Mouse (Mus musculus) adrenal gland, adult 8-10 months (tissue): ENCODE data around the gene Aqp9. TPM values are rescaled to one million over a fixed set of nuclear protein-coding genes. Genes with fewer than 3 reads are reported as not detected.

Source experiments
- DNase-seq: peaks from one replicate; pipeline ENCODE4 v3.0.0; 2022
- total RNA-seq, 4 experiments: library from RNA; stranded (reverse); gene quantifications; 2 replicates each; pipeline ENCODE4 v1.2.4; 2022

Aqp9 gene
- total RNA-seq, 4 experiments from 2014 or later: 0.35 to 1.2 (median 0.74) TPM; not detected in 1

DNA sequence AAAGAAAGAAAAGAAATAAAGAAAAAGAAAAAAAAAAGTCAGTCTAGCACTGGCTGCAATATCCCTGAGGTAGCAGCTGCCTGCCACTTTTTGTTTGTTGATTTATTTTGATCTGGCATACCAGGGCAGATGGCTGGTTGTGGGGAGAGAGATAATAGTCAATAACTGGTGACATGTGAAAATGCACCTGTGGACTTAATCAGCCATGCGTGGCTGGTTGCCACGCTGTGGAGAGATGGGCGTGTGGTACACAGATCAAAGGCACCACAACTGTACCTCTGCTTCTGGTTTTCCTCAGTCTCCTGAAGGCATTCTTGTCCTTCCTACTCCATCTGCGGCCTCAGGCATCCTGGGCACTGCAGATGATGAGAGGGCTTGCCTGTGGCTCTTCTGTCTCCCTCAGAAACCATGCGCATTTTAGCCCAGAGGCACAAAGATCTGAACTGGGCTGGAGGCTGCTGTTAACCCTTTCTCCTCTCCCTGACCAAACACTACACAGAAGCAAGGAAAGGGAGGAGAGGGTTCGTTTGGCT lies 103.1 kb downstream of the Aqp9 start:
- no peak for DNase-seq

DNA sequence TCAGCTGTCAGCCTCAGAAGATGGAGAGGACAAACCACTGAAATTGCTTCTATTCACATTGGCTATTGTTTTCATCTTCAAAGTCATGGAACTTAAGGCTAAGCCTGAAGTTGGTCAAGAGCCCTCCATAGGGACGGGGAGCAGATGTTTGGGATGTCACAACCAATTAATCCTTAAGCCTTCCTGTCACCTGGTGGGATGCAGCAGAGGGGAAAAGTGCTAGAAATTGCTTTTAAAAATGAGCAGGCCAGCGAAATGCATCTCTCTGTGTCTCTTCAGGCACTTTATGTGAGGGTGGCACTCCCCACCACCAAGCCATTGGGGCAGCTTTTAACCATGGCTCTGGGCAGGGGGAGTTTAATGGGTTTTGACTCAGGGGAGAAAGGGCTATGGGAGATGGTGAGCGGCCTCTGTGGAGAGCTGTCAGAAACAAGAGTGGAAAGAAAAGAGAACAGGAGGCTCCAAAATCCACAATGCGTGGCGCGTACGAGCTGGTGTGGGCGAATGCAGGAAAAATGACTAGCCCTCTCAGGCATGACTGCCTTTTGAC lies 104.1 kb downstream of the Aqp9 start:
- no peak for DNase-seq

DNA sequence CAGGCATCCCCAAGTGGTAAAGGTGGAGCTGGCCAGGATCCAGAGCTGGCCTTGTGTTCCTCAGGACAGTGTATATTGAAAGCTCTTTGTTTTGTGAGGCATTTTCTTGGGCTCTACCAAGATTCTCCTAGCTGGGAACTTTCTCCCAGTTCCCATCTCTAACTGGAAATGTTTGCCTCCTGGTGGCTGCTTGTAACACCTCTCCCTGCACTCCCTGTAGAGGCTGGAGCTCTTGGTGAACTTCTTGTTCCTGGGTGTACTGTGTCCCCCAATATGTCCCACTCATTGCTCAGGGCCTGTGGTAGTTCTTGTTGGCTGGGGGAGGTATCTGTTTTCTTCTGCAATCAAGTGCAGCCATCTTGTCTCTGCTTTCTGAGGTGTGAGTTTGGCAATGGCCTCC lies 104.9 kb downstream of the Aqp9 start:
- DNase-seq: no peak

DNA sequence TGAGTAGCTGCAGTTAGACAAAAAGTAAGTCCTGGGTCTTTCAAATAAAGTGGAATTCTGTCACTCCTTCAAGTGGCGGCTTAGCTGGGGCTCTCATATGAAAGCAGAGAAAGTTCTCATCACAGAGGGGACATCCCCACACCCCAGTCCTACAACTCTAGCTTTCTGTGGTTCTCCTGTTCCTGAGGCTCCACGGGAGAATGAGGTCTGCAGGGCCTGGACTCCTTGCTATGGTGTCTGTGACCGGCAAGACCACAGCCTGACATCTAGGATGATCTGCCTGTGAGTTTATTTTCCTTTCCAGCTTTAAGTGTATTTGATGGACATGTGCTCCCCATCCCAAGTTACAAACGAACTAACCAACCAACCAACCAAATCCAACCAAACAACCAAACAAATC lies 105.5 kb downstream of the Aqp9 start:
- no peak for DNase-seq

DNA sequence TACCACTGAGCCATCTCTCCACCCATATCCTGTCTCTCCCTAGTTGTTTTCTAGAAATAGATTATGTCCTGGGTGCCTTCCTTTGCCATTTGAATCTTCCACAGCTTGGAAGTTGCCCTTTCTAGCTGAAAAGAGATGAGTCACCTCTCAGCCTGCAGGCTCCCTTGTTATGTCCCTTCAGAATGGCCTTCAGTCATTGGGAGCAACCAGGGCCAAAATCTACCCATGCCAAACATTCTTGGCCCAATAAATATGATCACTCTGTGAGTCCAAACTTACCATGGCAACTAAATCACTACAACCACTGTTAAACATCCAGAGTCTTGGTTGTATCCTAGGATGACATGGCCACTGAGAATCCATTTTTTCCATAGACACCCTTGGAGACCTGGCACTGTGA lies 106.2 kb downstream of the Aqp9 start:
- peak; percentile 74 for DNase-seq

Other genes starting within 250 kb of the Aqp9 start
- under 1 TPM in 1 of 4 experiments, not detected in 3; 0.13 TPM for gene Lipc, start 216.5 kb downstream of the Aqp9 start, total RNA-seq
- 10 to 100 TPM; 53.9 to 84.0 (median 63.2) TPM for gene Aldh1a2, start 47.1 kb upstream of the Aqp9 start, total RNA-seq